Mouse (Mus musculus) T-helper 2 cell (primary cell): Measurements from ENCODE around the gene Tnfsfm13.

ENCODE experiments used
- in situ Hi-C: fragments of 300-600 bp; cut with MboI, MseI; formaldehyde crosslinking; loops from one replicate; pipeline ENCODE4 v1.15.1; 2025; ENCODE audit warnings: high pct_unique_total_duplicates

The Tnfsfm13 gene

GRCm38 (mm10) chr11:69681314-69682208, 14.3 kb downstream of the Tnfsfm13 start, which contains the start of gene Senp3:
TSS of gene Senp3 (minus strand) at chr11:69682084.
- in situ Hi-C loops: no loop called here

GRCm38 (mm10) chr11:69680136-69680855, 15.6 kb downstream of the Tnfsfm13 start:
- in situ Hi-C loops: no loop called here

GRCm38 (mm10) chr11:69679144-69679543, 16.8 kb downstream of the Tnfsfm13 start:
- in situ Hi-C loops: no loop called here

GRCm38 (mm10) chr11:69672211-69672706, 23.6 kb downstream of the Tnfsfm13 start, which contains the start of gene Eif4a1:
TSS of gene Eif4a1 (minus strand) at chr11:69672423.
- in situ Hi-C loops: no loop called here

GRCm38 (mm10) chr11:69671726-69672124, 24.2 kb downstream of the Tnfsfm13 start:
- in situ Hi-C loops: no loop called here

GRCm38 (mm10) chr11:69670786-69671725, 24.8 kb downstream of the Tnfsfm13 start:
- in situ Hi-C loops: no loop called here

GRCm38 (mm10) chr11:69666665-69667005, 29.3 kb downstream of the Tnfsfm13 start:
- in situ Hi-C loops: loop anchor here (10.0 kb wide), 2 partner anchors 82 to 572 kb away; partner anchors contain the start of genes Per1, Trp53 and Wrap53

GRCm38 (mm10) chr11:69665961-69666664, 29.8 kb downstream of the Tnfsfm13 start, which contains the start of gene Cd68:
TSS of gene Cd68 (minus strand) at chr11:69666153.
- in situ Hi-C loops: loop anchor here (10.0 kb wide), 2 partner anchors 81 to 571 kb away; partner anchors contain the start of genes Per1, Trp53 and Wrap53

- in situ Hi-C loops: loop anchor here (10.0 kb wide), 2 partner anchors 81 to 571 kb away; partner anchors contain the start of genes Per1, Trp53 and Wrap53
Measured at GRCm38 (mm10) chr11:69665457-69665960, 30.4 kb downstream of the Tnfsfm13 start.

- in situ Hi-C loops: loop anchor here (10.0 kb wide), 2 partner anchors 80 to 570 kb away; partner anchors contain the start of genes Per1, Trp53 and Wrap53
Measured at GRCm38 (mm10) chr11:69664841-69665240, 31.1 kb downstream of the Tnfsfm13 start.

GRCm38 (mm10) chr11:69663795-69664194, 32.1 kb downstream of the Tnfsfm13 start:
- in situ Hi-C loops: loop anchor here (10.0 kb wide), 2 partner anchors 79 to 569 kb away; partner anchors contain the start of genes Per1, Trp53 and Wrap53

GRCm38 (mm10) chr11:69662967-69663671, 32.8 kb downstream of the Tnfsfm13 start:
- in situ Hi-C loops: loop anchor here (10.0 kb wide), 2 partner anchors 78 to 568 kb away; partner anchors contain the start of genes Per1, Trp53 and Wrap53

GRCm38 (mm10) chr11:69662213-69662966, 33.5 kb downstream of the Tnfsfm13 start, which contains the start of gene Mpdu1:
TSS of gene Mpdu1 (minus strand) at chr11:69662642.
- in situ Hi-C loops: loop anchor here (10.0 kb wide), 2 partner anchors 78 to 568 kb away; partner anchors contain the start of genes Per1, Trp53 and Wrap53

GRCm38 (mm10) chr11:69661221-69661881, 34.5 kb downstream of the Tnfsfm13 start:
- in situ Hi-C loops: loop anchor here (10.0 kb wide), 2 partner anchors 77 to 567 kb away; partner anchors contain the start of genes Per1, Trp53 and Wrap53

- in situ Hi-C loops: no loop called here
Measured at GRCm38 (mm10) chr11:69657462-69657881, 38.4 kb downstream of the Tnfsfm13 start.

- in situ Hi-C loops: no loop called here
Measured at GRCm38 (mm10) chr11:69656617-69657461, 39.1 kb downstream of the Tnfsfm13 start.
